Mouse (Mus musculus): ENCODE measurements at regions not wholly inside any gene's neighbourhood (a gene's known extent, or its start where the extent isn't known, plus 50 kb on each side); places are given as distances from the start of the nearest gene placed in this dataset.

- DNase-seq = peak in 1 of 2 experiments; percentile 6
Measured at GRCm38 (mm10) chr11:112620916-112621315, 161.1 kb upstream of the Sox9 start.

- no peak for DNase-seq
Measured at GRCm38 (mm10) chr11:112621385-112622120, 160.5 kb upstream of the Sox9 start.

GRCm38 (mm10) chr11:112649298-112649697 is 132.7 kb upstream of the Sox9 start:
- DNase-seq = no peak

- no peak for DNase-seq
Measured at GRCm38 (mm10) chr11:112657410-112658159, 124.4 kb upstream of the Sox9 start.

GRCm38 (mm10) chr11:112659911-112660310 is 122.1 kb upstream of the Sox9 start:
- no peak for DNase-seq

- no peak for DNase-seq
Measured at GRCm38 (mm10) chr11:112661426-112661825, 120.6 kb upstream of the Sox9 start.

- DNase-seq = no peak
Measured at GRCm38 (mm10) chr11:112667311-112667710, 114.7 kb upstream of the Sox9 start.

- no peak for DNase-seq
Measured at GRCm38 (mm10) chr11:112672086-112672485, 109.9 kb upstream of the Sox9 start.

- no peak for DNase-seq
Measured at GRCm38 (mm10) chr11:112690047-112690446, 92.0 kb upstream of the Sox9 start.

- no peak for DNase-seq
Measured at GRCm38 (mm10) chr11:112706091-112706490, 75.9 kb upstream of the Sox9 start.

- no peak for DNase-seq
Measured at GRCm38 (mm10) chr11:112708119-112708730, 73.8 kb upstream of the Sox9 start.

GRCm38 (mm10) chr11:112711656-112712055 is 70.4 kb upstream of the Sox9 start:
- no peak for DNase-seq

GRCm38 (mm10) chr11:112718547-112718946 is 63.5 kb upstream of the Sox9 start:
- no peak for DNase-seq

GRCm38 (mm10) chr11:112720652-112721051 is 61.4 kb upstream of the Sox9 start:
- no peak for DNase-seq

- no peak for DNase-seq
Measured at GRCm38 (mm10) chr11:112722936-112723335, 59.1 kb upstream of the Sox9 start.

- no peak for DNase-seq
Measured at GRCm38 (mm10) chr11:112728154-112728952, 53.7 kb upstream of the Sox9 start.

Data from cerebellum, postnatal 36 days (tissue).